In genomic region chr8:121584730-121585129, GRCm38 (mm10) we compare ENCODE assay signal across 8 mouse cellular contexts. TPM values are rescaled to one million over a fixed set of nuclear protein-coding genes. Genes with fewer than 3 reads are reported as not detected.
DNase-seq lines count a peak whose midpoint lies in the region; ATAC-seq and TF ChIP-seq lines count a peak whose summit lies in the region.

No protein-coding gene starts in this region.

- no peaks in the 10 kb centered on the region for H3K9me3 ChIP-seq in heart, embryonic 14.5 days (ENCODE audit: control insufficient read depth, low read length)
- H3K9me3 ChIP-seq in ES-Bruce4 (replicated peaks; ENCODE audit: control insufficient read depth, insufficient read depth, low read length, poor library complexity, severe bottlenecking): no peaks in the 10 kb centered on the region
- H3K9me3 ChIP-seq in forebrain, embryonic 16.5 days (ENCODE audit: control insufficient read depth, low read length): no peaks in the 10 kb centered on the region
- H3K9me3 ChIP-seq in liver, postnatal 0 days (ENCODE audit: low read length): no peaks in the 10 kb centered on the region

- WGBS in heart, embryonic 14.5 days: 39% methylated on average over 13 of the region's 13 CpGs
- WGBS in forebrain, embryonic 16.5 days: 45% methylated on average over 13 of the region's 13 CpGs
- WGBS in liver, postnatal 0 days (ENCODE audit: insufficient replicate concordance): 36% methylated on average over 13 of the region's 13 CpGs

- H3K36me3 ChIP-seq in heart, embryonic 14.5 days (ENCODE audit: control insufficient read depth, insufficient read depth, low read length): no peaks in the 10 kb centered on the region
- H3K36me3 ChIP-seq in ES-Bruce4 (ENCODE audit: control insufficient read depth, insufficient read depth, low read length, poor library complexity, severe bottlenecking): no peaks in the 10 kb centered on the region
- H3K36me3 ChIP-seq in forebrain, embryonic 16.5 days (ENCODE audit: control insufficient read depth, insufficient read depth): no peaks in the 10 kb centered on the region
- no peaks in the 10 kb centered on the region for H3K36me3 ChIP-seq in liver, postnatal 0 days (replicated peaks; ENCODE audit: insufficient read depth, low read length)

- no peak for DNase-seq in heart, adult 8-10 months (ENCODE audit: low spot score)
- DNase-seq in liver, postnatal 0 days: no peak
- DNase-seq in adrenal gland, postnatal 14 days: no peak
- no peak for DNase-seq in spleen, adult 18-20 months
- no peak for DNase-seq in adrenal gland, adult 18-20 months (ENCODE audit: low spot score in 2 of 2)

- TF ChIP-seq EP300 in ES-Bruce4 (IDR thresholded peaks at IDR 0.05; ENCODE audit: insufficient read depth, low read depth, low read length): no peak
- TF ChIP-seq EP300 in liver, postnatal 0 days (IDR thresholded peaks at IDR 0.05; ENCODE audit: low read depth): no peak

- no peak overlapping the region; a peak in 1 of 4 replicates for H3K27ac ChIP-seq in heart, embryonic 14.5 days (replicated peaks in 1 of 2; ENCODE audit: control insufficient read depth in 1 of 2, insufficient read depth in 1 of 2, low read depth in 2 of 2, low read length in 2 of 2)
- H3K27ac ChIP-seq in ES-Bruce4 (ENCODE audit: insufficient read depth, low read length): 0 out of 2 replicates have a peak overlapping the region, but pooled peaks have one; percentile 8
- H3K27ac ChIP-seq in forebrain, embryonic 16.5 days (ENCODE audit: low read length): no peak overlapping the region
- H3K27ac ChIP-seq in liver, postnatal 0 days (ENCODE audit: low read depth): peak overlapping the region; percentile 80

- H3K9ac ChIP-seq in heart, embryonic 14.5 days (ENCODE audit: low read length): peak overlapping the region; percentile 76
- peak overlapping the region; percentile 61 for H3K9ac ChIP-seq in ES-Bruce4 (ENCODE audit: low read depth, poor library complexity, severe bottlenecking)
- H3K9ac ChIP-seq in forebrain, embryonic 16.5 days (replicated peaks; ENCODE audit: low read depth, low read length): peak overlapping the region; percentile 65
- peak overlapping the region; percentile 58; the same call in 1 of the 2 replicates for H3K9ac ChIP-seq in liver, postnatal 0 days (replicated peaks)

- no peak for TF ChIP-seq POLR2A in ES-Bruce4 (IDR thresholded peaks at IDR 0.05; ENCODE audit: insufficient read depth, low read length)

- no peak for TF ChIP-seq CTCF in ES-Bruce4 (IDR thresholded peaks at IDR 0.05; ENCODE audit: low read depth, low read length)
- no peak for TF ChIP-seq CTCF in liver, postnatal 0 days (IDR thresholded peaks at IDR 0.05; ENCODE audit: low read depth)

- H3K4me2 ChIP-seq in heart, embryonic 14.5 days (ENCODE audit: low read length): peak overlapping the region; percentile 75
- peak overlapping the region; percentile 62 for H3K4me2 ChIP-seq in forebrain, embryonic 16.5 days (ENCODE audit: low read length)
- peak overlapping the region; percentile 70 for H3K4me2 ChIP-seq in liver, postnatal 0 days (ENCODE audit: low read depth, low read length)

- H3K4me1 ChIP-seq in heart, embryonic 14.5 days (ENCODE audit: control insufficient read depth in 2 of 2, insufficient read depth in 2 of 2, low read length in 2 of 2): peaks cover 1 to 3% of the 10 kb centered on the region in 2 experiments; a peak in 2 of 4 replicates
- no peaks in the 10 kb centered on the region for H3K4me1 ChIP-seq in ES-Bruce4 (ENCODE audit: control insufficient read depth, insufficient read depth, low read length)
- H3K4me1 ChIP-seq in forebrain, embryonic 16.5 days (replicated peaks; ENCODE audit: control insufficient read depth, insufficient read depth, low read length): peaks cover 10% of the 10 kb centered on the region
- H3K4me1 ChIP-seq in liver, postnatal 0 days (ENCODE audit: insufficient read depth): peaks cover 52% of the 10 kb centered on the region

- no peaks in the 10 kb centered on the region for H3K27me3 ChIP-seq in heart, embryonic 14.5 days (ENCODE audit: control insufficient read depth, insufficient read depth, low read length)
- no peaks in the 10 kb centered on the region for H3K27me3 ChIP-seq in ES-Bruce4 (ENCODE audit: control insufficient read depth, insufficient read depth, low read length, poor library complexity, severe bottlenecking)
- no peaks in the 10 kb centered on the region for H3K27me3 ChIP-seq in forebrain, embryonic 16.5 days (replicated peaks; ENCODE audit: control insufficient read depth, insufficient read depth, low read length)
- no peaks in the 10 kb centered on the region for H3K27me3 ChIP-seq in liver, postnatal 0 days (ENCODE audit: insufficient read depth, low read length)

- H3K4me3 ChIP-seq in heart, embryonic 14.5 days (ENCODE audit: control insufficient read depth in 1 of 2, insufficient read depth in 1 of 2, low read depth in 1 of 2, low read length in 2 of 2): peak overlapping the region; percentile 53 to 65
- H3K4me3 ChIP-seq in ES-Bruce4 (ENCODE audit: low read depth, low read length): peak overlapping the region; percentile 75
- H3K4me3 ChIP-seq in forebrain, embryonic 16.5 days (replicated peaks; ENCODE audit: low read length): peak overlapping the region; percentile 57
- peak overlapping the region; percentile 52 for H3K4me3 ChIP-seq in liver, postnatal 0 days (ENCODE audit: low read depth, low read length)

- ATAC-seq in heart, embryonic 14.5 days (ENCODE audit: insufficient number of reproducible peaks, insufficient read depth, low FRiP score, low read depth): no peak
- ATAC-seq in forebrain, embryonic 16.5 days: no peak
- ATAC-seq in liver, postnatal 0 days: peak; percentile 1; the same call in 1 of the 2 replicates

RNA-seq across cellular contexts. Expression of gene Map1lc3b, which starts 5.4 kb away (rescaled TPM):
- 252 and 267 TPM in 2 replicates for polyA plus RNA-seq in heart, embryonic 14.5 days (2014; fragmentation: Nextera tagmentation; extraction: Ambion mirVana)
- 100 to 1,000 TPM; 264 to 289 (median 284) TPM for total RNA-seq in heart, adult 8-10 months (2022)
- polyA plus RNA-seq in ES-Bruce4 (2011; ENCODE audit: insufficient read depth, insufficient read length, low read depth, missing spikeins): 86.5 and 98.6 TPM in 2 replicates
- polyA plus RNA-seq in forebrain, embryonic 16.5 days (2015; fragmentation: Nextera tagmentation; extraction: Ambion mirVana): 407 and 443 TPM in 2 replicates
- 205 and 222 TPM in 2 replicates for polyA plus RNA-seq in liver, postnatal 0 days (2015; fragmentation: Nextera tagmentation; extraction: Ambion mirVana)
- total RNA-seq in adrenal gland, postnatal 14 days (2021): 137 and 170 TPM in 2 replicates
- total RNA-seq in adrenal gland, adult 18-20 months (2021): 100 to 1,000 TPM; 177 to 185 TPM

RNA-seq across cellular contexts. Expression of gene Fbxo31, which starts 6.1 kb away (rescaled TPM):
- 9.8 and 11.8 TPM in 2 replicates for polyA plus RNA-seq in heart, embryonic 14.5 days (2014; fragmentation: Nextera tagmentation; extraction: Ambion mirVana)
- total RNA-seq in heart, adult 8-10 months (2022): 100 to 1,000 TPM in 2 of 4 experiments, 10 to 100 TPM in 2; 93.3 to 137 (median 102) TPM
- 14.4 and 17.7 TPM in 2 replicates for polyA plus RNA-seq in ES-Bruce4 (2011; ENCODE audit: insufficient read depth, insufficient read length, low read depth, missing spikeins)
- 33.8 and 35.9 TPM in 2 replicates for polyA plus RNA-seq in forebrain, embryonic 16.5 days (2015; fragmentation: Nextera tagmentation; extraction: Ambion mirVana)
- polyA plus RNA-seq in liver, postnatal 0 days (2015; fragmentation: Nextera tagmentation; extraction: Ambion mirVana): 12.3 and 13.9 TPM in 2 replicates
- 37.2 and 66.1 TPM in 2 replicates for total RNA-seq in adrenal gland, postnatal 14 days (2021)
- 10 to 100 TPM; 33.6 to 45.0 TPM for total RNA-seq in adrenal gland, adult 18-20 months (2021)

RNA-seq across cellular contexts. Expression of gene 1700018B08Rik, which starts 40.6 kb away (rescaled TPM):
- not detected in 2 replicates for polyA plus RNA-seq in heart, embryonic 14.5 days (2014; fragmentation: Nextera tagmentation; extraction: Ambion mirVana)
- total RNA-seq in heart, adult 8-10 months (2022): not detected
- polyA plus RNA-seq in ES-Bruce4 (2011; ENCODE audit: insufficient read depth, insufficient read length, low read depth, missing spikeins): not detected in 2 replicates
- polyA plus RNA-seq in forebrain, embryonic 16.5 days (2015; fragmentation: Nextera tagmentation; extraction: Ambion mirVana): not detected in 2 replicates
- polyA plus RNA-seq in liver, postnatal 0 days (2015; fragmentation: Nextera tagmentation; extraction: Ambion mirVana): not detected in 2 replicates
- total RNA-seq in adrenal gland, postnatal 14 days (2021): not detected in 2 replicates
- total RNA-seq in adrenal gland, adult 18-20 months (2021): not detected

Comparison
In these comparisons a context has a peak if more than half of its experiments do, and no peak if none do; other contexts are left out.
1. H3K27ac ChIP-seq: peak in ES-Bruce4 (single experiment) and liver, postnatal 0 days (single experiment); none in heart, embryonic 14.5 days (0 of 2) and forebrain, embryonic 16.5 days (single experiment).
2. Peak in every context shown above with its lines, with median percentiles within 50 percentile points of each other: H3K4me2 ChIP-seq, H3K4me3 ChIP-seq and H3K9ac ChIP-seq.